Mouse (Mus musculus) kidney, adult 2 months (tissue): ENCODE measurements around the gene Hes2.

Source experiments
- CTCF ChIP-seq: fragments of 200-500 bp; conservative IDR thresholded peaks from 2 replicates; pipeline ENCODE4 v1.5.1; 2011; ENCODE audit warnings: low read depth, mild to moderate bottlenecking, control low read depth, low read length, moderate library complexity, mixed read lengths; ENCODE audit not compliant: insufficient read depth, insufficient read length
- POLR2A ChIP-seq: fragments of 200-500 bp; IDR thresholded peaks from one replicate; pipeline ENCODE4 v1.6.1; 2011; ENCODE audit warnings: low read depth, low read length, control low read depth

GRCm38 (mm10) chr4:152119396-152120292, 39.0 kb upstream of the Hes2 start:
- TF ChIP-seq CTCF (peak; percentile 45), POLR2A (no peak)
